Mouse (Mus musculus) lung, postnatal 0 days (tissue): ENCODE results near the gene Ptcra.

Experiments
- CTCF ChIP-seq: IDR thresholded peaks from 2 replicates; pipeline ENCODE4 v1.5.1; 2016; ENCODE audit warnings: antibody characterized with exemption, mild to moderate bottlenecking
- EP300 ChIP-seq: IDR thresholded peaks from 2 replicates; pipeline ENCODE4 v1.6.1; 2016; ENCODE audit warnings: antibody characterized with exemption, mild to moderate bottlenecking, control low read depth

- TF ChIP-seq CTCF (no peak), EP300 (no peak)
Observed at GRCm38 (mm10) chr17:46751056-46751793, 12.3 kb downstream of the Ptcra start.
